Mouse (Mus musculus): ENCODE measurements around the gene Snx33.
A peak's percentile ranks its signal among the peaks of the same experiment; 100 is the strongest.
"Not testable (repeated sequence)": the region's sequence is repeated elsewhere in the genome, so short reads cannot be mapped to it uniquely, and the experiment has no call there.

Snx33 gene

GRCm38 (mm10) chr9:56928041-56928811 is at the start of gene Snx33:
Gene Snx33 (minus strand): TSS chr9:56928371.
- peak; percentile 83 for DNase-seq

GRCm38 (mm10) chr9:56975199-56975598 is 47.0 kb upstream of the Snx33 start:
- DNase-seq, result no peak

- DNase-seq, result no peak
Measured at GRCm38 (mm10) chr9:56973960-56974524, 45.9 kb upstream of the Snx33 start.

GRCm38 (mm10) chr9:56970158-56970557 is 42.0 kb upstream of the Snx33 start:
- DNase-seq, result no peak

GRCm38 (mm10) chr9:56961591-56961990 is 33.4 kb upstream of the Snx33 start:
- DNase-seq, result no peak

GRCm38 (mm10) chr9:56958689-56959088 is 30.5 kb upstream of the Snx33 start:
- DNase-seq, result no peak

GRCm38 (mm10) chr9:56956966-56957675 is 28.9 kb upstream of the Snx33 start:
- DNase-seq, result no peak

GRCm38 (mm10) chr9:56953562-56953961 is 25.4 kb upstream of the Snx33 start:
- DNase-seq, result no peak

GRCm38 (mm10) chr9:56950414-56951400 is 22.5 kb upstream of the Snx33 start, which contains the start of gene Snupn:
Gene Snupn (plus strand): TSS chr9:56950878.
- peak; percentile 96 for DNase-seq

- no peak for DNase-seq
Measured at GRCm38 (mm10) chr9:56949767-56950166, 21.6 kb upstream of the Snx33 start.

GRCm38 (mm10) chr9:56948699-56949098 is 20.5 kb upstream of the Snx33 start:
- DNase-seq, result not testable (repeated sequence)

GRCm38 (mm10) chr9:56947481-56947880 is 19.3 kb upstream of the Snx33 start:
- peak; percentile 59 for DNase-seq

GRCm38 (mm10) chr9:56938374-56938773 is 10.2 kb upstream of the Snx33 start:
- no peak for DNase-seq

GRCm38 (mm10) chr9:56937223-56938160 is 9.3 kb upstream of the Snx33 start, which contains the start of gene Imp3:
Gene Imp3 (plus strand): TSS chr9:56937475.
- peak; percentile 97 for DNase-seq

- no peak for DNase-seq
Measured at GRCm38 (mm10) chr9:56936861-56937222, 8.7 kb upstream of the Snx33 start.

- no peak for DNase-seq
Measured at GRCm38 (mm10) chr9:56930556-56930955, 2.4 kb upstream of the Snx33 start.

GRCm38 (mm10) chr9:56929496-56929895 is 1.3 kb upstream of the Snx33 start:
- no peak for DNase-seq

GRCm38 (mm10) chr9:56927191-56928012 is 769 bp downstream of the Snx33 start:
- no peak for DNase-seq

- DNase-seq, result no peak
Measured at GRCm38 (mm10) chr9:56926387-56926786, 1.8 kb downstream of the Snx33 start.

GRCm38 (mm10) chr9:56926025-56926360 is 2.2 kb downstream of the Snx33 start:
- DNase-seq, result no peak

Data from cerebellum, adult 9-10 months (tissue).